Mouse (Mus musculus): ENCODE results near the gene Rin2. TPM values are rescaled to one million over a fixed set of nuclear protein-coding genes. Genes with fewer than 3 reads are reported as not detected.

The Rin2 gene
- polyA plus RNA-seq, 1 experiment from 2014 or later: 16.0 TPM

Other genes starting within 250 kb of the Rin2 start
- gene Naa20, start 226.9 kb downstream of the Rin2 start, polyA plus RNA-seq (2016; fragmentation: Nextera tagmentation; extraction: Ambion mirVana): 136 and 149 TPM in 2 replicates